Mouse (Mus musculus): Measurements from ENCODE around the gene Popdc3. TPM values are rescaled to one million over a fixed set of nuclear protein-coding genes. Genes with fewer than 3 reads are reported as not detected.
"Not testable (repeated sequence)": the region's sequence is repeated elsewhere in the genome, so short reads cannot be mapped to it uniquely, and the experiment has no call there.

Gene Popdc3
- polyA plus RNA-seq, 1 experiment = not detected

GRCm38 (mm10) chr10:45334925-45335324 lies 157.0 kb downstream of the Popdc3 start:
- no peak for TF ChIP-seq POLR2A (IDR thresholded peaks at IDR 0.05; ENCODE audit: borderline replicate concordance, low read depth, low read length)
- no peak for TF ChIP-seq CTCF (IDR thresholded peaks at IDR 0.05; ENCODE audit: low read depth, low read length)
- H3K4me1 ChIP-seq (ENCODE audit: control insufficient read depth, insufficient read depth, low read length) = no peaks in the 10 kb centered on the region
- no peak overlapping the region for H3K4me3 ChIP-seq (ENCODE audit: insufficient read depth, low read length)
- no peak overlapping the region for H3K27ac ChIP-seq (ENCODE audit: insufficient read depth, low read depth, low read length)

GRCm38 (mm10) chr10:45335434-45336422 lies 157.8 kb downstream of the Popdc3 start, which contains the start of gene Bves:
Gene Bves, plus strand, starts transcription at chr10:45335772.
- TF ChIP-seq POLR2A (IDR thresholded peaks at IDR 0.05; ENCODE audit: borderline replicate concordance, low read depth, low read length) (no peak), CTCF (IDR thresholded peaks at IDR 0.05; ENCODE audit: low read depth, low read length) (no peak)
- H3K4me3 ChIP-seq (ENCODE audit: insufficient read depth, low read length) = peak within 1 kb of the TSS; percentile 33
- H3K27ac ChIP-seq (ENCODE audit: insufficient read depth, low read depth, low read length) = no peak within 1 kb of the TSS
- no peaks in the 10 kb centered on the region for H3K4me1 ChIP-seq (ENCODE audit: control insufficient read depth, insufficient read depth, low read length)

- H3K4me3 ChIP-seq (ENCODE audit: insufficient read depth, low read length) = no peak overlapping the region
- H3K4me1 ChIP-seq (ENCODE audit: control insufficient read depth, insufficient read depth, low read length) = no peaks in the 10 kb centered on the region
- no peak for TF ChIP-seq CTCF (IDR thresholded peaks at IDR 0.05; ENCODE audit: low read depth, low read length)
- no peak for TF ChIP-seq POLR2A (IDR thresholded peaks at IDR 0.05; ENCODE audit: borderline replicate concordance, low read depth, low read length)
- no peak overlapping the region for H3K27ac ChIP-seq (ENCODE audit: insufficient read depth, low read depth, low read length)
Measured at GRCm38 (mm10) chr10:45339106-45339505, 161.2 kb downstream of the Popdc3 start.

- Histone ChIP-seq H3K4me1 (ENCODE audit: control insufficient read depth, insufficient read depth, low read length) (no peaks in the 10 kb centered on the region), H3K4me3 (ENCODE audit: insufficient read depth, low read length) (no peak overlapping the region), H3K27ac (ENCODE audit: insufficient read depth, low read depth, low read length) (no peak overlapping the region)
- TF ChIP-seq CTCF (IDR thresholded peaks at IDR 0.05; ENCODE audit: low read depth, low read length) (no peak), POLR2A (IDR thresholded peaks at IDR 0.05; ENCODE audit: borderline replicate concordance, low read depth, low read length) (no peak)
Measured at GRCm38 (mm10) chr10:45344381-45344780, 166.5 kb downstream of the Popdc3 start.

- TF ChIP-seq CTCF (IDR thresholded peaks at IDR 0.05; ENCODE audit: low read depth, low read length) = no peak
- TF ChIP-seq POLR2A (IDR thresholded peaks at IDR 0.05; ENCODE audit: borderline replicate concordance, low read depth, low read length) = no peak
- Histone ChIP-seq H3K4me3 (ENCODE audit: insufficient read depth, low read length) (no peak overlapping the region), H3K4me1 (ENCODE audit: control insufficient read depth, insufficient read depth, low read length) (no peaks in the 10 kb centered on the region), H3K27ac (ENCODE audit: insufficient read depth, low read depth, low read length) (no peak overlapping the region)
Measured at GRCm38 (mm10) chr10:45345217-45345616, 167.3 kb downstream of the Popdc3 start.

GRCm38 (mm10) chr10:45348143-45348542 lies 170.2 kb downstream of the Popdc3 start:
- H3K4me3 ChIP-seq (ENCODE audit: insufficient read depth, low read length); H3K4me1 ChIP-seq (ENCODE audit: control insufficient read depth, insufficient read depth, low read length); H3K27ac ChIP-seq (ENCODE audit: insufficient read depth, low read depth, low read length): not testable (repeated sequence)

- no peaks in the 10 kb centered on the region for H3K4me1 ChIP-seq (ENCODE audit: control insufficient read depth, insufficient read depth, low read length)
- TF ChIP-seq CTCF (IDR thresholded peaks at IDR 0.05; ENCODE audit: low read depth, low read length) = no peak
- no peak for TF ChIP-seq POLR2A (IDR thresholded peaks at IDR 0.05; ENCODE audit: borderline replicate concordance, low read depth, low read length)
- H3K27ac ChIP-seq (ENCODE audit: insufficient read depth, low read depth, low read length) = no peak overlapping the region
- no peak overlapping the region for H3K4me3 ChIP-seq (ENCODE audit: insufficient read depth, low read length)
Measured at GRCm38 (mm10) chr10:45356091-45356490, 178.2 kb downstream of the Popdc3 start.

GRCm38 (mm10) chr10:45363396-45363795 lies 185.5 kb downstream of the Popdc3 start:
- H3K4me3 ChIP-seq (ENCODE audit: insufficient read depth, low read length) = no peak overlapping the region
- TF ChIP-seq POLR2A (IDR thresholded peaks at IDR 0.05; ENCODE audit: borderline replicate concordance, low read depth, low read length) = no peak
- no peak for TF ChIP-seq CTCF (IDR thresholded peaks at IDR 0.05; ENCODE audit: low read depth, low read length)
- no peak overlapping the region for H3K27ac ChIP-seq (ENCODE audit: insufficient read depth, low read depth, low read length)
- peaks cover 5% of the 10 kb centered on the region; the same call in 1 of the 2 replicates for H3K4me1 ChIP-seq (ENCODE audit: control insufficient read depth, insufficient read depth, low read length)

- H3K27ac ChIP-seq (ENCODE audit: insufficient read depth, low read depth, low read length) = no peak overlapping the region
Measured at GRCm38 (mm10) chr10:45366987-45367705, 189.2 kb downstream of the Popdc3 start.

More at GRCm38 (mm10) chr10:45366987-45367705, 189.2 kb downstream of the Popdc3 start:
- peaks cover 5% of the 10 kb centered on the region; the same call in 1 of the 2 replicates for H3K4me1 ChIP-seq (ENCODE audit: control insufficient read depth, insufficient read depth, low read length)
- H3K4me3 ChIP-seq (ENCODE audit: insufficient read depth, low read length) = no peak overlapping the region
- TF ChIP-seq POLR2A (IDR thresholded peaks at IDR 0.05; ENCODE audit: borderline replicate concordance, low read depth, low read length) (no peak), CTCF (IDR thresholded peaks at IDR 0.05; ENCODE audit: low read depth, low read length) (no peak)

Other genes with a start within 250 kb of the Popdc3 start
- gene Prep, start 110.9 kb upstream of the Popdc3 start, polyA plus RNA-seq (2012; ENCODE audit: insufficient read depth, insufficient read length, missing spikeins) = 5.5 and 6.2 TPM in 2 replicates
- not detected in 2 replicates for gene Bves, start 157.7 kb downstream of the Popdc3 start, polyA plus RNA-seq (2012; ENCODE audit: insufficient read depth, insufficient read length, missing spikeins)

Data from bone marrow macrophage, adult 2 months (primary cell).